Mouse (Mus musculus) monocyte, adult 5-6 weeks (primary cell): ENCODE data around the gene Asb14. TPM values are rescaled to one million over a fixed set of nuclear protein-coding genes. Genes with fewer than 3 reads are reported as not detected.
"Not testable (repeated sequence)": the region's sequence is repeated elsewhere in the genome, so short reads cannot be mapped to it uniquely, and the experiment has no call there.

Experiments used
- ATAC-seq: fragments of 153-309, 156-312 bp; replicated peaks from 2 replicates; pipeline ENCODE4 v1.8.0; 2017; ENCODE audit warnings: mild to moderate bottlenecking; ENCODE audit not compliant: low TSS enrichment, insufficient number of reproducible peaks, severe bottlenecking, poor library complexity, low FRiP score
- total RNA-seq: library from RNA; stranded (forward); fragments of 200-1000, 200-491, 200-594 nt; gene quantifications from 3 replicates; pipeline ENCODE4 v1.2.3, GENCODE M21; 2017

Asb14 gene
- total RNA-seq: 1.9 to 4.9 TPM (median 2.4 TPM) in 3 replicates

DNA sequence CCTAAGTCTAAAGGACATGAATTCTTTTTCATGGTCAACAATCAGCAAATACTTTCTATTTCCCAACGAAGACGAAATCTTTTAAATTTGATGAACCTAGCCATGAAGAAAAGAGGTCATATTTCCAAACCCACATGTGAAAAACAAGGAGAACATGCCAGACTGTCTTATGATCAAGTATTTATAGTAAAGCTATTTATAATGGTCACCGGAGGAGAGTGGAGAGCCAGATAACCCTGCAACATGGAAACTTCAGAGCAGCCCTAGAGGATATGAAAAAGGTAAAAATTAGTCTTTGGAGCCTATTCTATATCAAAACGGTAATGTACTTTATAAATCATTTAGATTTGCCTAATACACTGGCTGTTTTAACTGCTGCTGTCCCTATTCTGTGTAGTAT lies at the start of gene Asb14:
Asb14 (plus strand) TSS at position 166 of the 400 bp plus-strand sequence.
- no peak for ATAC-seq

DNA sequence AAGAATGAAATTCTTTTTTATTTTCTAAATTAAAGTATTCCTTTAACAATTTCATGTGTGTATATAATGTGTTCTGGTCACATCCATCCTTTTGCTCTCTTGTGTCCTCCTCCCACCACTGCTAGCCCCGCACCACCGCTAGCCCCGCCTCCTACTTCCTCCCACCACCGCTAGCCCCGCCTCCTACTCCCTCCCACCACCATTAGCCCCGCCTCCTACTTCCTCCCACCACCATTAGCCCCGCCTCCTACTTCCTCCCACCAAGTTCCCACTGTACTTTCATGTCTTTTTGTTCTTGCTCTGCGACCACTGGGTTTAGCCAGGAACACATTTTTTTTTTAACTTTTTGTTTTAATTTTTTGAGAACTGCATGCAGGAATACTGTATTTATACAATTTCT lies 41.3 kb upstream of the Asb14 start:
- 0 out of 2 replicates have a peak, but pooled peaks have one; percentile 17 for ATAC-seq

DNA sequence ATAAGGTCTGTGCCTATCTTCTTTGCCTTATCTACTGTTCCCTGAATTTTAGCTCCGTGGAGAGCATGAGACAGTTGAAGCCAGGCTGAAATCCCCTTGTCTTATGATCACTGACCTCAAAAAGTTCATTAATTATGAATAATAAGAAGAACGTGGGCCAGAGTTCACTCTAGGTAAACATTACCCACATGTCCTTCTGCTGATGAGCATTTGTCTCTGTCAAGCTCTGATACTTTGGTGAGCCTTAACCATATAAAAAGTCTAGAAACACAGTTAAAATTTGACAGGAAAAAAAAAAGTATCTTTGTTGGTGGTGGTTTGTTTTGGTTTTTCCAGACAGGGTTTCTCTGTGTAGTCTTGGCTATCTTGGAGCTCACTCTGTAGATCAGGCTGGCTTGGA lies 40.3 kb upstream of the Asb14 start:
- ATAC-seq: no peak

DNA sequence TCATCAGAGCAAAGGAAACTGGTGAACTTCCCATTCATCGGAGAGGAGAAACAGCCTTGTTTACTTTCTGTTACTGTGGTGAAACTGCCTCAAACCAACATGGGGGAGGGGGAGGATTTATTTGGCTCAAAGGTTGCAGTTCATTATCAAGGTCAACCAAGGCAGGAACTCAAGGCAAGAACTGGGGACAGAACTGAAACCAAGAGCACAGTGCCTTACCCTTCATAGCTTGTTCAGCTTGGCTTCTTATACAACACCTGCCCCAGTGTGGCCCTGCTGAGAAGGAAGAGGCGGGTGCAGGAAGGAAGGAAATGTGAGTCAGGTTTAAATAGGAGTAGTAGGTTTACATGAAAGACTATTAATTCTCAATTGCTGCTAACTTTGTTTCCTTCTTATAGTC lies 36.0 kb upstream of the Asb14 start:
- 0 out of 2 replicates have a peak, but pooled peaks have one; percentile 31 for ATAC-seq

DNA sequence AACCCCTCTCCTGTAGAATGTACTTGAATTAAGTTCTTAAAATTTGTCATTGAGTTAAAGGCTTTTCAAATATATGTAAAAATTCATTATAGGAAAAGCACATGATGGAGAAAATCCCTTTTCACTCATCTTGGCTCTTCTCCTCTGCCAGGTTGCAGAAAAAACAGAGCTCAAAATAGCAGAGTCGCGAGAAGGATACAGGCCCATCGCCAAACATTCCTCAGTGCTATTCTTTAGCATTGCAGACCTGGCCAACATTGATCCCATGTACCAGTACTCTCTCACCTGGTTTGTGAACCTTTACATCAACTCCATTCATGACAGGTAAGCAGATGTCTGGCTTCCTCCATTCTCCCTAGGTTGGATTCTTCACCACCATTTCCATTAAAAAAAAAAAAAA lies 35.3 kb upstream of the Asb14 start:
- no peak for ATAC-seq

DNA sequence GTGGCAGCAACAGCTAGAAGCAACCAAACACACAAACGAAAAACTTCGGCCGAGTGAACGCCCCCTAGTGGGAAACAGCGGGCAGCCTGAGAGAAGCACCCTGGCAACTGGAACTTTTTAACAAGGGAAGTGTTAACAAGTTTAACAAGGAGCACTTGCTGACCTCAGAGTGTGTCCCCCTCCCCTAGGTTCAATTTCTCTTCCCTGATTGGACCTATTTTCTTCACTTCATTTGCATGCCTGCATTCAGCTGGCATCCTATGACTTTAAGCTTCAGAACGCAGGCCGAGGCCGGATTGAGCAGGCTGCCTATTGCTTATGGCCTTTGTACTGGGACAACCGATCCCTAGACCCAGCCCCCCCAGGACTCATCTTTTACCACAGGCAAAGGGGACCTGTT lies 27.0 kb upstream of the Asb14 start:
- no peak for ATAC-seq

DNA sequence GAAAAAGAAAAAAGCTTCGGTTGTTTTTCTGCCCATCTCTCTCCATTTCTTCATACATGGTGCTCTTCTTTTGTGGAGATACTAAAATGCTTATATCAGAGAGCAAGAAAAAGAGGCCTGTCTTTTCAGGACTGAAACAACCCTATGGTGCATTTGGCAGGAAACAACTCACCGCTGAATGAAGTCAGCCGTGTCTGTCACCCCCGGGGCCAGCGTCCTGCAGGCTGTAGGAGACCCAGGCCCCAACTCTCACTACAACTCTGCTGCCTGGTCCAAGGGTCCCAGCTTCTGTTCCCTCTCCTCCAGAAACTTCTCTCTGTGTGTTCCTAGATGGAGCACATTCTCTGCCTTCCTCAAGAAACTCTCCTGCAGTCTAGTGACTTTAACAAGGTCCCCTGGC lies 26.1 kb upstream of the Asb14 start:
- no peak for ATAC-seq

DNA sequence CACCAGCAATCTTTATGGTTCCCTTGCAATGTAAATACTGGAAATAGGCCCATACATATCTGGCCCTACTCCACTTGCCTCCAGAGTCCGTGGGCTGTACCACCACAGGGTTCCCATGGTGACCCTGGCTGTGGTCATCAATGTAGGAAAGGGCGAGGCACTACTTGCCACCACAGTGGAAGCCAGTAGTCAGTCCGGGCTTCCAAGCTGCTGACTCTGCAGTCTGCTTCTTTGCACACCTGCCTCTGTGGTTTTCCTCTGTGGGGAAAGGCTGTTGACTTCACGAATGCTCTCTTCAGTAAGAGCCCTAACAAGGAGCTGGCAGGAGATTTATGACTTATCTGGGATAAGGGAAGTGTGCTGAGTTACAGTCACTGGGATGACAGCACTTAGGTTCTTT lies 15.6 kb upstream of the Asb14 start:
- no peak for ATAC-seq

DNA sequence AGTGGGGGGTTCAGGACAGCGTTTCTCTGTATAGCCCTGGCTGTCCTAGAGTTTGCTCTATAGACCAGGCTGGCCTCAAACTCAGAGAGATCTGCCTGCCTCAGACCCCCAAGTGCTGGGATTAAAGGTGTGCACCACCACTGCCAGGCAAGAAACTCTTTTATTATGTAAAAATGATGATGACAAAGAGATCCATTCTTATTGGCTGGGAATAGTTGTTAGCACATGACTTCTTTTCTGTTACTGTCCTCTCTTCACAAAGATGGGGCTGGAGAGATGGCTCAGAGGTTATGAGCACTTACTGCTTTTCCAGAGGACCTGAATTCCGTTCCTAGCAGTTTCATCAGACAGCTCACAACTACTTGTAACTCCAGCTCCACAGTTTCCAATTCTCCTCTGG lies 14.4 kb upstream of the Asb14 start:
- ATAC-seq: no peak

DNA sequence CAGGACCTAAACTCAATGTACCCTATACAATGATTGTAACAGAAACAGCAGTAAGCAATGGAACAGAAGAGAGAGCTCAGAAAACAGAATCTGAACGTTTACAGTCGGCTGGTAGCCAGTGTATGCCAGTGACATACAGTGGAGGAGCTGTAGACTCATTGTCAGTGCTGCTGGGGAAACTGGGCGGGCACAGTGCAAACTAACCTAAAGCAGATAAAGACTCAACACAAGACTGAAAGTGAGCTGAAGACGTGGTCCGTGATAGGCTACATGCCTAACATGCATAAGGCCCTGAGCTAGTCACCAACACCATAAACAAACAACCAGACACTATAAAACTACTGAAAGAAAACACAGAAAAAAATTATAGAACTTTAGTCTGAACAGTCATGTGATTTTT lies 12.7 kb upstream of the Asb14 start:
- no peak for ATAC-seq

DNA sequence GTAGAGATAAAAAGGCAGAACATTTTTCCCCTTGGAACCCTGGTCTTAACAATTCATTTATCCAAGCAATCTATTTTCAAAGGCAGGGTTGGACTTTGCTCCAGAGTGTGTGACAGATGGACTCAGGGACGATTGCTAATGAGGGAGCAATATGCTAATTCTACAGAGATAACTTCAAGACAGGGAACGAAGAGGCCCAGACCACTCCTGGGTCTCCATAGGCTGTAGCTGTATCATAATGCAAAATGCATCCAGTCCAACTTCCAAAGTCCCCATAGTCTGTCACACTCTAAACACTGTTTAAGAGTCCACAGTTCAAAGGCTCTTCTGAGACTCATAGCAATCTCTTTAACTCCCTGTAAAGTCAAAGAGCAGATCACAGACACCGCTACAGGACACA lies 7.1 kb upstream of the Asb14 start:
- no peak for ATAC-seq

DNA sequence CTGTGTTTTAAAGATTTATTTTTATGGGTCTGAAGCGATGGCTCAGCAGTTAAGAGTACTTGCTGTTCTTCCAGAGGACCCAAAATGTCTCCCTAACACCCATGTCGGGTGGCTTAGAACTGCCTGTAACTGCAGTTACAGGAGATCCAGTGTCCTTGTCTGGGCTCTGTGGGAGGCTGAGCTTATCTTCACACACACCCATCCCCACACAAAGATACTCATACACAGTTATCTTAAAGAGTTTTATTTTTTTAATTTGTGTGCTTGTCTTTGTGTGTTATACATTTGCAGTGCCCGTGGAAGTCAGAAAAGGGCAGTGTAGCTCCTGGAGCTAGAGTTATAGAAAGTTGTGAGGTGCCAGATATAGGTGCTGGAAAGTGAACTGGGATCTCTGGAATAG lies 3.6 kb upstream of the Asb14 start:
- ATAC-seq: no peak

DNA sequence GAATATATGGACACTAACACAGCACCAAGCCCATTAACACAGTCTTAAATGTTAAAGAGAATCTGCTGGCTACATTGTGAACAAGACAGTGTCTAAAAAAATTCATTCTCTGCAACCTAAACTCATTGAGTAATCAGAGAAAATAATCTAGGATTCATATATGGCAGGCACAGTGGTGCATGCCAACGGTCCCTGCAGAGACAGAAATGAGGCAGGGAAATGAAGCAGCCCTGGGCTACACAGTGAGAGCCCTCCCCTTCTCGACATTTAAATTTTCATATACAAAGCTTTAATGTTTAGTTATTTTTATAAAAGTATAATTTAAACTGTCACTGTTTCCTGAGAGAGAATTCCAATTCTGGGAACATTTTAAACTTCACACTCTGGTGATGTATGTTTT lies 5.1 kb downstream of the Asb14 start:
- no peak for ATAC-seq

DNA sequence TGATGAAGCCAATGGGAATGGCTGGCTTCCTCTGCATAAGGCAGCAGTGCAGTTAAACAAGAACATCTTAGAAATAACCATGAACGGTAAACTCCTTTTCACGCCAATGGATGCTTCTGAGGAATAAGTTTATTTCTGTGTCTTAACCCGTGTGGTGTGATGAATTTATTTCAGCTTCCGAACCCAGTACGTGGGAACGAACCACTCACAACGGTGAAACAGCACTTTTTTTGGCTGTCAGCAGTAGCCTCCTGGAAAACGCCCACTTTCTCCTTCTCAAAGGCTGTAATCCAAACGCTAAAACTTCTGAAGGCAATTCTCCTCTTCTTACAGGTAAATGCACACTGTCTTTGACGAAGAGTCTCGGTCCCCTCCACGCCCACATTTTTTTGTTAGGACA lies 6.5 kb downstream of the Asb14 start:
- ATAC-seq: no peak

DNA sequence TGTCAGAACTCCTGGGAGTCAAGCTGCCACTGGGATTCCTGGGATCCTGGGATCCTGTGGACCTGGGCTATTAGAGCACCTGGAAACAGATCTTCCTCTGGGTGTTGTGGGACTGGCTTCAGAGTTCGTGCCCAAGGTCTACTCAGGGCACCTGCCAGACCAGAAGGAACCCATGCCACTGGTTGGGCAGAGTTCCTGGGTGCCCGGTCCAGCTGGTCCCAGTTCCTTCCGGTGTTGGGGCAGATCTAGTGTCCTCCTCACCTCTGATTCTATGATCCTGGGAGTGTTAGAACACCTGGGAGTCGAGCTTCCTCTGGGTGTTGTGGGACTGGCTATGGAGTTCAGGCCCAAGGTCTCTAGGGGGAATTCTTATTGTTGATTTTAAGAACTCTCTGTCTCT lies 13.0 kb downstream of the Asb14 start:
- ATAC-seq: no peak

DNA sequence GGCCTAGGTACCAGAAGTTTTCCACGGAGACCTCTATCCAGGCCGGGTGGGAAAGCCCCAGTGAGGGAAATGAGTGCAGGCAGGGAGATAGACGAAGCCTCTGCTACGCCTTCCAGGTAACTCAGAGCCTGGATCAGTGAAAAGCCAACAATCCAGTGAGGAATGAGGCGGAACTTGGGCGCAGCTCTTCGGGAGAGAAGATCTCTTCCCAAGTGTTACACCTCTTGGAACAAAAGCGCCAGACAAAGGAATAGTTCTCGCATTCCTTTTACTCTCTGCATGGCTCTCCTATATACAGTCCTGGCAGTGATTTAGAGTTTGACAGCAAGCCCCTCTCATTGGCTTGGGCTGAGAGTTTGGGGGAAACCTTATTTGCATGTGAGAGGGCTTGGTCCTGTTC lies 16.1 kb downstream of the Asb14 start:
- not testable (repeated sequence) for ATAC-seq

DNA sequence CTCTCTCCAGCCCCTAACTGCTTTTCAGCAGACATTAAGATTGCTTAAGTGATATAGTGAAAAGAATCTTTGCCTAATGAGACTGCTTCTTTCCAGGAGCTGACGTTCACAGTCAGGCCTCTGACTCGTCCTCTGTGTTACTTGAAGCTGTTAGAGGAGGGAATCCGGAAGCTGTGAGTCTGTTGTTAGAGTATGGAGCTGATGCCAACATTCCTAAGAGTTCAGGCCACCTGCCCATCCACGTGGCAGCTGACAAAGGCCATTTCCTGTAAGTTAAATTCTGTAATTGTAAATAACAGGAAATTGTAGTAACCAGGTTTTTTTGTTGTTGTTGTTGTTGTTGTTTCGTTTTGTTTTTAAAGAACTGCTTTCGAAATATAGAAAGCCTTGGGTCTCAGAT lies 16.8 kb downstream of the Asb14 start:
- no peak for ATAC-seq

DNA sequence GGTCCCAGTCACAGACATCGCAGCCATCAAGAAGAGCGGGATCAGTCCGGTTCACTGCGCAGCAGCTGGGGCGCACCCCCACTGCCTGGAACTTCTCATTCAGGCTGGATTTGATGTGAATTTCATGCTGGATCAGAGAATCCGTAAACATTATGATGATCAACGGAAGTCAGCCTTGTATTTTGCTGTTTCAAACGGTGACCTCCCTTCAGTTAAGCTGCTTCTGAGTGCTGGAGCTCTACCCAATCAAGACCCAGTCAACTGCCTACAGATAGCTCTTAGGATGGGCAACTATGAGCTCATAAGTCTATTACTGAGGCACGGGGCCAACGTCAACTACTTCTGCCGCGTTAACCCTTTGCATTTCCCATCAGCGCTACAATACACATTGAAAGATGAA lies 17.5 kb downstream of the Asb14 start:
- no peak for ATAC-seq

DNA sequence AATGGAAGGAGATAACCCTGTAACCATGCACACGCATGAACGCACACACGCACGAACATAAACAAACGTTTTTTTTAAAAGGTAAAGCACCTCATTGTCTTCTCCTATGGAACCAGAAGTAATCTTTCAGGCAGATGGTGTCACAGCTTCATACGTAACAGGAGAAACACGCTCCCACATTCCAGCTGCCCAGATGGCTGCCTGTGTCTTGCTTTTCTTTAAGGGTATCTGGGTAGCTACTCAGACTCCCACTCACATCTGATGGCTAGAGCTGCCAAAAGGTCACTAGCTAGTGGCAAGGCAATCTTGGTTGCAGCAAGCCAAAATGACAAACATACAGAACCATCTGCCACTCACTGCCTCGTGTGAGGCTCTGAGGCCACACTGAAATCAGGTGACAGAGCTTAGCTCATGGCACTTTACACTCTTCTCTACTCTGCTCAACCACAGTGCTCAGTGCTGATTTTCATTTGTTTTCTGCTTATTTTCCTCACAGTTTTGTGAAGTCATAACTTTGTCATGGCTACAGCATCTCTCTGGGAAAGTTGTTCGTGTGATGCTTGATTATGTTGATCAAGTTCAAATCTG lies 19.4 kb downstream of the Asb14 start:
- ATAC-seq: no peak

DNA sequence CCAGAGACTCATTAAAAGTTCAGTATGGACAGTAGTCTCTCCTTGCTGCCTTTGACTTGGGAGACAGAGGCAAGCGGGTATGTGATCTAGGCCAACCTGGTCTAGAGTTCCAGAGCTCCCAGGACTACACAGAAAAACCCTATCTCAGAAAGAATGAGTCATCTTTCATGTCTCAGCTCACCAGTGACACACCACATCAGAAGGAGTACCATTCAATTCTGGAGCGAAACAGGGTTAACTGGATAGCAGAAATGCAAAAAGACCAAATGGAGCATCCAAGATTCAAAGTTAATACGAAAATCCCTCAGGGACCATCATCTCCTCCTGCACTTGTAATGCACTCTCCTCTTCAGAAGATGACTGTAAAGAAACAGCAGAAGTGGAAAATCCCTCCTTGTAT lies 25.0 kb downstream of the Asb14 start:
- no peak for ATAC-seq

DNA sequence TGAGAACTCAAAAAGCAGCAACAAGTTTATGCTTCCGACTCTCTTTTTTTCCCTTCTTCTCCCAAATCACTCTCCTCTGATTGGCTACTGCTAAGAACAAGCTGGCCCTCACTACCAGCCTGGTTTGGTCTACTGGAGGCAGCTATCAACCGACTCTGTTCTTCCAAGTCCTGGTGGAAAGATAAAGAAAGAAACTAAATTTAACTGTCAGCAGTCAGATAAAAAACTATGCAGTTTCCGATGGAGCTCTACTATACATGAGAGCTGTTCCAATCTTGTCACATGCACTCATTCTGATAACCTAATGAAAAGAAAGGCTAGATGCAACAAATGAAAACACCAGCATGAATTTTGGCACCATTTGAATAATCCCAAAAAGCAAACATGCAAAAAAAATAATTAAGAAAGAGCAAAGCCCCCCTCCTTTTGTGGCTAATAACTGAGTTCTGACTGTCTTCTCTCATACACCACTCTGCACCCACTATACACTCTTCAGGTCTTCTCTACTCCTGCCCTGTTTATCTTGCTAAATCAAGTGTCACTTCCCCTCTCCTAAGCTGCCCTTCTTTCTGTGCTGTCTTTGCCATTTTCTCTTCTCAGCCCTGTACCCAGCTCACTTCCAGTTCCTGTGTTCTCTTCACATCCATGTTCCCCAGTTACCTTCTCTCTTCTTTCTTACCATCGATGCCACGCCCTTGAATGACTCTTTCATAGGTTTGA lies 29.5 kb downstream of the Asb14 start:
- no peak for ATAC-seq
